Comparison of ENCODE assay signal across 12 mouse cellular contexts in the genomic region with DNA sequence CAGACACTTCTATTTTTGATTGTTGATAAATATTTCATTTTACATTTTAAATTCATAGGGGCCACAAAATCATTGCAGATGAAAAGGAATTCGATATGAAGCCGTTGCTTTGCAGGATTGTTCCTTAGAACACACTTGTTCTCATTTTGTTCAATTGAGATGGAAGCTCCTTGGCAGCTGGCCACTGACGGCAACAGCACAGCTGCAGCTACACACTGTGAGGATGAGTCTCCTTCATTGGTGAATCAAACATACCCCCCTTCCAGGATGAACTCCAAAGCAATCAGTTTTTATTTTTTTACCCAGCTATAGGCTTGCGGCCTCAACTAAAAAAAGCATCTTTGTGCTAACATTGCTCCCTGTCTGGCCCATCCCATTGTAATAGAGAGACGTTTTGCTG.
DNase-seq lines count a peak whose midpoint lies in the region.
"Had no signal": no experiment of that assay in that cellular context is flagged by ENCODE, and none has a peak within 500 bp of the region (broad histone marks: within the 10 kb centered on the region; RNA-seq: fewer than 3 reads in every experiment).

No protein-coding gene starts in this region.

- intact Hi-C loops in gastrocnemius, postnatal 14 days (cut with DNase I; ENCODE audit: low total_unique reads): no loop called here

- peak; percentile 32 for DNase-seq in gastrocnemius, postnatal 14 days
- no peak for DNase-seq in gastrocnemius, postnatal 25 days
- DNase-seq in frontal cortex, adult 2 months (ENCODE audit: extremely low spot score in 1 of 2, low spot score in 1 of 2): peak; percentile 39 to 82
- DNase-seq in layer of hippocampus, postnatal 25 days (ENCODE audit: extremely low spot score in 1 of 2, low spot score in 1 of 2): peak; percentile 10 to 69
- DNase-seq in right cerebral cortex, postnatal 10 days (ENCODE audit: low spot score in 2 of 2): peak; percentile 88 to 89
- DNase-seq in urinary bladder, postnatal 25 days (ENCODE audit: low spot score): no peak
- DNase-seq in cerebellum, adult 11-12 months: no peak
- no peak for DNase-seq in thymus, postnatal 36 days
- DNase-seq: heart, adult 11 months; kidney, postnatal 36 days; lung, adult 18-20 months; retina, postnatal 1 day had no signal

Comparison
In these comparisons a context has a peak if more than half of its experiments do, and no peak if none do; other contexts are left out.
1. DNase-seq: peak in gastrocnemius, postnatal 14 days (single experiment), frontal cortex, adult 2 months (2 of 2), layer of hippocampus, postnatal 25 days (2 of 2) and right cerebral cortex, postnatal 10 days (2 of 2); none in gastrocnemius, postnatal 25 days (single experiment), urinary bladder, postnatal 25 days (single experiment), cerebellum, adult 11-12 months (single experiment) and thymus, postnatal 36 days (0 of 2).